Mouse (Mus musculus) CH12.LX (cell line): ENCODE data around the gene Cwc27. TPM values are rescaled to one million over a fixed set of nuclear protein-coding genes. Genes with fewer than 3 reads are reported as not detected.

Source experiments
- DNase-seq: peaks from one replicate; pipeline ENCODE4 v3.0.0-alpha.2; 2013; ENCODE audit errors: extremely low read depth
- H3K27ac ChIP-seq: 2 replicates; pipeline ENCODE4 v1.5.1; 2012; ENCODE audit warnings: low read depth, mild to moderate bottlenecking, control low read depth, moderate library complexity; ENCODE audit not compliant: insufficient read depth
- H3K27me3 ChIP-seq: replicated peaks from 2 replicates; pipeline ENCODE3; 2012; ENCODE audit warnings: inconsistent platforms
- H3K36me3 ChIP-seq, 2 experiments: replicated peaks in 1 of 2; 2 replicates each; pipeline versions ENCODE3 to v1.6.1; 2012; ENCODE audit warnings: inconsistent platforms in 1 of 2, low read length in 1 of 2, mild to moderate bottlenecking in 1 of 2, mixed read lengths in 1 of 2, moderate library complexity in 1 of 2; ENCODE audit not compliant: control insufficient read depth in 1 of 2, insufficient read depth in 1 of 2
- H3K4me1 ChIP-seq, 2 experiments: 2 replicates each; pipeline ENCODE4 v1.6.1; 2012; ENCODE audit warnings: inconsistent platforms in 1 of 2, moderate library complexity in 1 of 2; ENCODE audit not compliant: insufficient read depth in 2 of 2, control insufficient read depth in 1 of 2
- H3K4me2 ChIP-seq: 2 replicates; pipeline ENCODE4 v1.6.1; 2012; ENCODE audit warnings: low read depth, mild to moderate bottlenecking, control low read depth; ENCODE audit not compliant: poor library complexity, insufficient read depth, severe bottlenecking
- H3K4me3 ChIP-seq, 3 experiments: fragments of 150-350 bp in 1 of 3; sonication (generic) in 1 of 3; replicated peaks in 1 of 3; 2 replicates each; pipeline versions ENCODE3 to v1.5.1; 2011 to 2012; ENCODE audit warnings: low read depth in 2 of 3, low read length in 2 of 3, mild to moderate bottlenecking in 2 of 3, moderate library complexity in 2 of 3, control low read depth in 1 of 3, improper control_type of control experiment in 1 of 3, inconsistent platforms in 1 of 3, mixed read lengths in 1 of 3; ENCODE audit not compliant: poor library complexity in 1 of 3
- H3K79me2 ChIP-seq: replicated peaks from 2 replicates; pipeline ENCODE4 v1.6.1; 2012; ENCODE audit warnings: mild to moderate bottlenecking, moderate library complexity; ENCODE audit not compliant: control insufficient read depth, poor library complexity, insufficient read depth, severe bottlenecking; ENCODE audit errors: extremely low read depth
- H3K9ac ChIP-seq: 2 replicates; pipeline ENCODE4 v1.6.1; 2012; ENCODE audit warnings: low read depth, mild to moderate bottlenecking, control low read depth, moderate library complexity; ENCODE audit not compliant: insufficient read depth
- H3K9me3 ChIP-seq: replicated peaks from 2 replicates; pipeline ENCODE3; 2012; ENCODE audit warnings: low read length, inconsistent platforms, mixed read lengths
- CHD2 ChIP-seq: IDR thresholded peaks from 2 replicates; pipeline ENCODE4 v1.6.1; 2011; ENCODE audit warnings: low read length, improper control_type of control experiment
- CTCF ChIP-seq, 2 experiments: IDR thresholded peaks in 1 of 2; conservative IDR thresholded peaks in 1 of 2; 2 replicates each; pipeline ENCODE4 v1.5.1; 2011 to 2012; ENCODE audit warnings: low read depth in 2 of 2, low read length in 2 of 2, improper control_type of control experiment in 1 of 2, inconsistent platforms in 1 of 2, mild to moderate bottlenecking in 1 of 2, moderate library complexity in 1 of 2
- ELF1 ChIP-seq: IDR thresholded peaks from 2 replicates; pipeline ENCODE4 v1.6.1; 2014; ENCODE audit warnings: low read depth, mild to moderate bottlenecking, inconsistent platforms, low read length, improper control_type of control experiment
- GABPA ChIP-seq: IDR thresholded peaks from 2 replicates; pipeline ENCODE4 v1.6.1; 2012; ENCODE audit warnings: low read depth, low read length, improper control_type of control experiment, inconsistent platforms; ENCODE audit not compliant: insufficient replicate concordance
- JUN ChIP-seq: IDR thresholded peaks from 2 replicates; pipeline ENCODE4 v1.6.1; 2011; ENCODE audit warnings: low read depth, mild to moderate bottlenecking, low read length, improper control_type of control experiment, moderate library complexity; ENCODE audit not compliant: insufficient read depth
- KAT2A ChIP-seq: IDR thresholded peaks from 2 replicates; pipeline ENCODE4 v1.6.1; 2012; ENCODE audit warnings: low read length, improper control_type of control experiment, inconsistent platforms; ENCODE audit not compliant: insufficient replicate concordance
- MAFK ChIP-seq: IDR thresholded peaks from 2 replicates; pipeline ENCODE4 v1.6.1; 2011; ENCODE audit warnings: low read length, improper control_type of control experiment; ENCODE audit not compliant: insufficient replicate concordance
- MAX ChIP-seq: IDR thresholded peaks from 2 replicates; pipeline ENCODE4 v1.6.1; 2011; ENCODE audit warnings: low read length, improper control_type of control experiment
- MAZ ChIP-seq: IDR thresholded peaks from 2 replicates; pipeline ENCODE4 v1.6.1; 2012; ENCODE audit warnings: low read depth, mild to moderate bottlenecking, inconsistent platforms, low read length, improper control_type of control experiment, moderate library complexity
- MEF2A ChIP-seq: IDR thresholded peaks from 2 replicates; pipeline ENCODE4 v1.6.1; 2014; ENCODE audit warnings: low read depth, mild to moderate bottlenecking, inconsistent platforms, low read length, improper control_type of control experiment, borderline replicate concordance
- NELFE ChIP-seq: IDR thresholded peaks from 2 replicates; pipeline ENCODE4 v1.6.1; 2011; ENCODE audit warnings: low read depth, low read length, improper control_type of control experiment
- NRF1 ChIP-seq: IDR thresholded peaks from 2 replicates; pipeline ENCODE4 v1.6.1; 2014; ENCODE audit warnings: low read depth, mild to moderate bottlenecking, inconsistent platforms, low read length, improper control_type of control experiment, moderate library complexity
- PAX5 ChIP-seq: IDR thresholded peaks from 2 replicates; pipeline ENCODE4 v1.6.1; 2012; ENCODE audit warnings: low read length, inconsistent platforms, mixed read lengths
- POLR2A ChIP-seq: IDR thresholded peaks from 2 replicates; pipeline ENCODE4 v1.6.1; 2011; ENCODE audit warnings: low read depth, mild to moderate bottlenecking, improper control_type of control experiment, low read length
- POLR2AphosphoS2 ChIP-seq: IDR thresholded peaks from 2 replicates; pipeline ENCODE4 v1.6.1; 2011; ENCODE audit warnings: low read depth, low read length, improper control_type of control experiment
- RAD21 ChIP-seq: IDR thresholded peaks from 2 replicates; pipeline ENCODE4 v1.6.1; 2011; ENCODE audit warnings: low read depth, mild to moderate bottlenecking, low read length, improper control_type of control experiment, moderate library complexity
- RCOR1 ChIP-seq: conservative IDR thresholded peaks from 2 replicates; pipeline ENCODE4 v1.6.1; 2012; ENCODE audit warnings: low read depth, mild to moderate bottlenecking, inconsistent platforms, low read length, improper control_type of control experiment
- SMC3 ChIP-seq: IDR thresholded peaks from 2 replicates; pipeline ENCODE4 v1.6.1; 2011; ENCODE audit warnings: low read depth, low read length, improper control_type of control experiment
- USF2 ChIP-seq: conservative IDR thresholded peaks from 2 replicates; pipeline ENCODE4 v1.6.1; 2011; ENCODE audit warnings: low read depth, low read length, improper control_type of control experiment
- ZC3H11A ChIP-seq: IDR thresholded peaks from 2 replicates; pipeline ENCODE4 v1.6.1; 2012; ENCODE audit warnings: low read depth, mild to moderate bottlenecking, inconsistent platforms, low read length, improper control_type of control experiment
- ZNF384 ChIP-seq: IDR thresholded peaks from 2 replicates; pipeline ENCODE4 v1.6.1; 2012; ENCODE audit warnings: low read depth, low read length, improper control_type of control experiment, inconsistent platforms
- dilution Hi-C: fragments of 300-500 bp; cut with MboI; formaldehyde crosslinking; loops from 2 replicates; pipeline ENCODE4 v1.14.3; 2020; ENCODE audit warnings: low sequenced_read_pairs; ENCODE audit not compliant: extremely low pct_unique_long_range_greater_than_20kb, extremely low pct_ligation_motif_present
- in situ Hi-C: fragments of 300-500 bp; cut with MboI; formaldehyde crosslinking; loops from 3 replicates; pipeline ENCODE4 v1.14.3; 2019; ENCODE audit warnings: low sequenced_read_pairs, low pct_ligation_motif_present, low pct_unique_long_range_greater_than_20kb, mixed read lengths
- polyA plus RNA-seq: library from polyadenylated mRNA; unstranded; fragments of >175 nt; gene quantifications from 2 replicates; pipeline ENCODE4 v1.2.1, GENCODE M21; 2012; ENCODE audit warnings: low read depth; ENCODE audit not compliant: insufficient read length
- total RNA-seq, 2 experiments: library from RNA; depleted of rRNA; stranded (reverse); fragments of 300-350 nt in 1 of 2; fragments of >200 nt in 1 of 2; gene quantifications; 2 replicates each; pipeline ENCODE4 v1.2.3; 2012 to 2014

Cwc27 gene
- total and polyA plus RNA-seq, 3 experiments: 24.9 to 38.4 (median 26.0) TPM

- no peak for DNase-seq
- peaks cover 2 to 35% of the 10 kb centered on the region in 2 experiments for H3K36me3 ChIP-seq
- no peak overlapping the region for H3K4me2 ChIP-seq
- in situ Hi-C loops: no loop called here
- H3K9ac ChIP-seq: no peak overlapping the region
- H3K4me3 ChIP-seq: no peak overlapping the region
- H3K4me1 ChIP-seq: no peaks in the 10 kb centered on the region
- TF ChIP-seq CTCF (conservative IDR thresholded peaks at IDR 0.05 in 1 of 2, IDR thresholded peaks at IDR 0.05 in 1 of 2; ENCODE audit: low read depth in 2 of 2, low read length in 2 of 2): no peak
- TF ChIP-seq RAD21: no peak
- TF ChIP-seq USF2: no peak
- TF ChIP-seq NELFE: no peak
- TF ChIP-seq MAZ: no peak
- TF ChIP-seq POLR2AphosphoS2: no peak
- TF ChIP-seq ZNF384: no peak
- TF ChIP-seq CHD2: no peak
- no peak for TF ChIP-seq PAX5
- TF ChIP-seq NRF1: no peak
- TF ChIP-seq MEF2A: no peak
- TF ChIP-seq KAT2A: no peak
- TF ChIP-seq JUN: no peak
- TF ChIP-seq ELF1: no peak
- TF ChIP-seq GABPA: no peak
- TF ChIP-seq ZC3H11A: no peak
- no peak for TF ChIP-seq SMC3
- TF ChIP-seq MAX: no peak
- no peak for TF ChIP-seq RCOR1
- H3K9me3 ChIP-seq: no peaks in the 10 kb centered on the region
- H3K27me3 ChIP-seq: no peaks in the 10 kb centered on the region
- no peaks in the 10 kb centered on the region for H3K79me2 ChIP-seq
- dilution Hi-C loops: no loop called here
- no peak overlapping the region for H3K27ac ChIP-seq
Measured at GRCm38 (mm10) chr13:104635965-104636462, 180.9 kb downstream of the Cwc27 start.

- in situ Hi-C loops: no loop called here
- DNase-seq: no peak
- no peak overlapping the region for H3K9ac ChIP-seq
- no peak overlapping the region for H3K4me3 ChIP-seq
- H3K27ac ChIP-seq: no peak overlapping the region
- H3K27me3 ChIP-seq: no peaks in the 10 kb centered on the region
- H3K9me3 ChIP-seq: no peaks in the 10 kb centered on the region
- peaks cover 11 to 42% of the 10 kb centered on the region in 2 experiments for H3K36me3 ChIP-seq
- no peaks in the 10 kb centered on the region for H3K4me1 ChIP-seq
- H3K79me2 ChIP-seq: no peaks in the 10 kb centered on the region
- H3K4me2 ChIP-seq: no peak overlapping the region
- dilution Hi-C loops: no loop called here
- no peak for TF ChIP-seq MAFK
- no peak for TF ChIP-seq JUN
- TF ChIP-seq POLR2A: no peak
- TF ChIP-seq, all 38 proteins: peak for 0
Measured at GRCm38 (mm10) chr13:104634708-104635107, 182.2 kb downstream of the Cwc27 start.
